Mouse (Mus musculus) midbrain, embryonic 10.5 days (tissue): ENCODE data around the gene Atp13a3. TPM values are rescaled to one million over a fixed set of nuclear protein-coding genes. Genes with fewer than 3 reads are reported as not detected.

Source experiments
- DNase-seq: peaks from one replicate; pipeline ENCODE4 v3.0.0-alpha.2; 2017; ENCODE audit warnings: low spot score
- H3K27ac ChIP-seq: fragments of 300-500 bp; sonication (generic); replicated peaks from 2 replicates; pipeline ENCODE4 v1.5.1; 2016; ENCODE audit warnings: mild to moderate bottlenecking
- H3K27me3 ChIP-seq: fragments of 300-500 bp; sonication (generic); 2 replicates; pipeline ENCODE4 v1.6.1; 2016; ENCODE audit warnings: low read depth, mild to moderate bottlenecking; ENCODE audit not compliant: poor library complexity, severe bottlenecking
- H3K36me3 ChIP-seq: fragments of 300-500 bp; sonication (generic); 2 replicates; pipeline ENCODE4 v1.6.1; 2016; ENCODE audit warnings: mild to moderate bottlenecking, moderate library complexity
- H3K4me1 ChIP-seq: fragments of 300-500 bp; sonication (generic); 2 replicates; pipeline ENCODE4 v1.6.1; 2016
- H3K4me3 ChIP-seq: fragments of 300-500 bp; sonication (generic); 2 replicates; pipeline ENCODE4 v1.5.1; 2016; ENCODE audit warnings: mild to moderate bottlenecking, moderate library complexity
- H3K9me3 ChIP-seq: fragments of 300-500 bp; sonication (generic); replicated peaks from 2 replicates; pipeline ENCODE4 v1.6.1; 2016; ENCODE audit warnings: mild to moderate bottlenecking
- WGBS: fragments of 180-500 bp; shearing (Covaris S2); methylation state at CpG from one replicate; pipeline ENCODE4 v1.1.7; 2016; 5-methylcytosine and 5-hydroxymethylcytosine counted together
- polyA plus RNA-seq: library from polyadenylated mRNA; unstranded; fragments of >200 nt; fragmentation: Nextera tagmentation; extraction: Ambion mirVana; gene quantifications from 2 replicates; pipeline ENCODE4 v1.2.1, GENCODE M21; 2016

The Atp13a3 gene
- polyA plus RNA-seq, 1 experiment from 2014 or later = 7.8 TPM

GRCm38 (mm10) chr16:30433148-30433547 is 27.4 kb upstream of the Atp13a3 start:
- Histone ChIP-seq H3K4me3 (no peak overlapping the region), H3K36me3 (no peaks in the 10 kb centered on the region), H3K27ac (no peak overlapping the region), H3K9me3 (no peaks in the 10 kb centered on the region), H3K27me3 (no peaks in the 10 kb centered on the region), H3K4me1 (no peaks in the 10 kb centered on the region)
- 92% methylated on average over 3 of the region's 3 CpGs for WGBS
- no peak for DNase-seq

GRCm38 (mm10) chr16:30432111-30432510 is 26.3 kb upstream of the Atp13a3 start:
- Histone ChIP-seq H3K27me3 (no peaks in the 10 kb centered on the region), H3K4me3 (no peak overlapping the region), H3K9me3 (no peaks in the 10 kb centered on the region), H3K36me3 (no peaks in the 10 kb centered on the region), H3K27ac (no peak overlapping the region), H3K4me1 (no peaks in the 10 kb centered on the region)
- WGBS = 90% methylated on average over 2 of the region's 2 CpGs
- DNase-seq = no peak

GRCm38 (mm10) chr16:30430512-30431088 is 24.8 kb upstream of the Atp13a3 start:
- no peaks in the 10 kb centered on the region for H3K9me3 ChIP-seq
- no peak for DNase-seq
- H3K27ac ChIP-seq = no peak overlapping the region
- H3K4me3 ChIP-seq = no peak overlapping the region
- no peaks in the 10 kb centered on the region for H3K27me3 ChIP-seq
- 98% methylated on average over 2 of the region's 2 CpGs for WGBS
- H3K4me1 ChIP-seq = no peaks in the 10 kb centered on the region
- H3K36me3 ChIP-seq = no peaks in the 10 kb centered on the region

GRCm38 (mm10) chr16:30428753-30429260 is 23.0 kb upstream of the Atp13a3 start:
- H3K36me3 ChIP-seq = no peaks in the 10 kb centered on the region
- WGBS = 84% methylated on average over 4 of the region's 4 CpGs
- no peaks in the 10 kb centered on the region for H3K27me3 ChIP-seq
- H3K4me3 ChIP-seq = no peak overlapping the region
- no peaks in the 10 kb centered on the region for H3K4me1 ChIP-seq
- H3K9me3 ChIP-seq = no peaks in the 10 kb centered on the region
- no peak overlapping the region for H3K27ac ChIP-seq
- no peak for DNase-seq

- no peaks in the 10 kb centered on the region for H3K27me3 ChIP-seq
- H3K9me3 ChIP-seq = no peaks in the 10 kb centered on the region
- no peaks in the 10 kb centered on the region for H3K4me1 ChIP-seq
- 84% methylated on average over 4 of the region's 4 CpGs for WGBS
- H3K4me3 ChIP-seq = no peak overlapping the region
- no peak for DNase-seq
- H3K27ac ChIP-seq = no peak overlapping the region
- no peaks in the 10 kb centered on the region for H3K36me3 ChIP-seq
These were observed 21.7 kb upstream of the Atp13a3 start for GRCm38 (mm10) chr16:30427466-30427865.

GRCm38 (mm10) chr16:30427003-30427402 is 21.2 kb upstream of the Atp13a3 start:
- WGBS = 80% methylated on average over 5 of the region's 5 CpGs
- no peak overlapping the region for H3K4me3 ChIP-seq
- H3K4me1 ChIP-seq = no peaks in the 10 kb centered on the region
- DNase-seq = no peak
- no peaks in the 10 kb centered on the region for H3K27me3 ChIP-seq
- H3K9me3 ChIP-seq = no peaks in the 10 kb centered on the region
- no peak overlapping the region for H3K27ac ChIP-seq
- H3K36me3 ChIP-seq = no peaks in the 10 kb centered on the region

- Histone ChIP-seq H3K4me1 (no peaks in the 10 kb centered on the region), H3K27ac (no peak overlapping the region), H3K4me3 (no peak overlapping the region), H3K9me3 (no peaks in the 10 kb centered on the region), H3K27me3 (no peaks in the 10 kb centered on the region), H3K36me3 (no peaks in the 10 kb centered on the region)
- no peak for DNase-seq
- WGBS = 80% methylated on average over 1 of the region's 1 CpGs
These were observed 20.2 kb upstream of the Atp13a3 start for GRCm38 (mm10) chr16:30425980-30426379.

GRCm38 (mm10) chr16:30424053-30424452 is 18.3 kb upstream of the Atp13a3 start:
- H3K27me3 ChIP-seq = no peaks in the 10 kb centered on the region
- no peak overlapping the region for H3K4me3 ChIP-seq
- DNase-seq = no peak
- WGBS = 89% methylated on average over 5 of the region's 5 CpGs
- no peaks in the 10 kb centered on the region for H3K36me3 ChIP-seq
- no peaks in the 10 kb centered on the region for H3K4me1 ChIP-seq
- no peaks in the 10 kb centered on the region for H3K9me3 ChIP-seq
- H3K27ac ChIP-seq = no peak overlapping the region

- no peaks in the 10 kb centered on the region for H3K36me3 ChIP-seq
- H3K4me1 ChIP-seq = no peaks in the 10 kb centered on the region
- H3K9me3 ChIP-seq = no peaks in the 10 kb centered on the region
- no peak for DNase-seq
- WGBS = 93% methylated on average over 2 of the region's 2 CpGs
- no peaks in the 10 kb centered on the region for H3K27me3 ChIP-seq
- H3K27ac ChIP-seq = no peak overlapping the region
- no peak overlapping the region for H3K4me3 ChIP-seq
These were observed 10.9 kb upstream of the Atp13a3 start for GRCm38 (mm10) chr16:30416707-30417106.

GRCm38 (mm10) chr16:30416284-30416683 is 10.5 kb upstream of the Atp13a3 start:
- Histone ChIP-seq H3K27ac (no peak overlapping the region), H3K27me3 (no peaks in the 10 kb centered on the region), H3K4me1 (no peaks in the 10 kb centered on the region), H3K9me3 (no peaks in the 10 kb centered on the region), H3K36me3 (no peaks in the 10 kb centered on the region), H3K4me3 (no peak overlapping the region)
- DNase-seq = no peak
- 81% methylated on average over 5 of the region's 5 CpGs for WGBS

GRCm38 (mm10) chr16:30412680-30413079 is 6.9 kb upstream of the Atp13a3 start:
- Histone ChIP-seq H3K27ac (no peak overlapping the region), H3K4me1 (no peaks in the 10 kb centered on the region), H3K9me3 (no peaks in the 10 kb centered on the region), H3K4me3 (no peak overlapping the region), H3K27me3 (no peaks in the 10 kb centered on the region), H3K36me3 (no peaks in the 10 kb centered on the region)
- DNase-seq = no peak
- WGBS = 86% methylated on average over 3 of the region's 3 CpGs

GRCm38 (mm10) chr16:30410914-30411313 is 5.1 kb upstream of the Atp13a3 start:
- Histone ChIP-seq H3K4me1 (no peaks in the 10 kb centered on the region), H3K9me3 (no peaks in the 10 kb centered on the region), H3K27me3 (no peaks in the 10 kb centered on the region), H3K27ac (no peak overlapping the region), H3K4me3 (no peak overlapping the region), H3K36me3 (no peaks in the 10 kb centered on the region)
- no peak for DNase-seq
- 92% methylated on average over 4 of the region's 4 CpGs for WGBS

- no peaks in the 10 kb centered on the region for H3K4me1 ChIP-seq
- WGBS = 78% methylated on average over 2 of the region's 2 CpGs
- DNase-seq = no peak
- H3K27me3 ChIP-seq = no peaks in the 10 kb centered on the region
- no peaks in the 10 kb centered on the region for H3K36me3 ChIP-seq
- H3K27ac ChIP-seq = no peak overlapping the region
- no peak overlapping the region for H3K4me3 ChIP-seq
- no peaks in the 10 kb centered on the region for H3K9me3 ChIP-seq
These were observed 1.7 kb upstream of the Atp13a3 start for GRCm38 (mm10) chr16:30407513-30407912.

- Histone ChIP-seq H3K4me1 (no peaks in the 10 kb centered on the region), H3K36me3 (no peaks in the 10 kb centered on the region)
- 89% methylated on average over 3 of the region's 3 CpGs for WGBS
These were observed 2.2 kb downstream of the Atp13a3 start for GRCm38 (mm10) chr16:30403528-30403927.

More at GRCm38 (mm10) chr16:30403528-30403927, 2.2 kb downstream of the Atp13a3 start:
- no peak overlapping the region for H3K27ac ChIP-seq
- DNase-seq = no peak
- no peak overlapping the region for H3K4me3 ChIP-seq
- H3K9me3 ChIP-seq = no peaks in the 10 kb centered on the region
- H3K27me3 ChIP-seq = no peaks in the 10 kb centered on the region
